Mouse (Mus musculus): Measurements from ENCODE around the gene Fgf8. TPM values are rescaled to one million over a fixed set of nuclear protein-coding genes. Genes with fewer than 3 reads are reported as not detected.
A peak's percentile ranks its signal among the peaks of the same experiment; 100 is the strongest.

Fgf8 gene
- polyA plus RNA-seq, 1 experiment from 2014 or later, result 0.37 TPM

DNA sequence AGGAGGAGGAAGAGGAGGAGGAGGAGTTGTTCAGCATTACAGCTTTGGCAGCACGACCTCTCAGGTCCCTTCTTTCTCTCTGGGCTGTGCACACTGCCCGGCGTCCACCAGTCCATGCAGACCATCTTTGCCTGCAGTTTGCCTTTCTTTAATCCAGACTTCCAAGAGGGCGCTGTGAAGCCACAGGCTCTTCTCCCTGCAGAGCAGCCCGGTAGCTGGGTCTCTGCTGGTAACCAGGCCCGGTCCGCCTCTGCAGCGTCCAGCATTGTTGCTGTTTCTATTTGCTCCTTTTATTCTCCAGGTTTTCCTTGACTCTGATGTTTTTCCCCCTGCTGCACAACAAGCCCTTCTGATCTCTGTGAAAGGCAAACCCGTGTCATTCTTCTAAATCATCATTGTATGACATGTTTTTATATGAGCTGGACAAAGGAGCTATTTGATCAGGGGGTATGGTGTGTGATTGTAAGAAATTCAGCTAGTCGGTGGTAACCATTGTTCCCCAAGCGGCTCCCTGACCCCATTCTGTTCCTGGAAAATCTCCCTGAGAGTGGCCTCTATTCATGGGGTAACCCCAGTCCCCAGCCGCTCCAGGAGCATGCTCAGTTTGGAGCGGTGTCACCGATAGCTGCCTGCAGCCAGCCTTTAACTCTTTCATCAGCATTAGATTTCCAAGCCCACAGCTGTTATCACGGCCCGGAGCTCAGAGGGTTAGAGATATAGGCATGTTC is 25.1 kb downstream of the Fgf8 start:
- WGBS, result 10% methylated on average over 16 of the region's 16 CpGs
- Histone ChIP-seq H3K27me3 (replicated peaks) (0 out of 2 replicates have a peak, but pooled peaks cover 3% of the 10 kb centered on the region), H3K4me2 (peak overlapping the region; percentile 67), H3K27ac (replicated peaks) (peak overlapping the region; percentile 26; the same call in 1 of the 2 replicates), H3K36me3 (no peaks in the 10 kb centered on the region), H3K4me3 (peak overlapping the region; percentile 38), H3K9me3 (no peaks in the 10 kb centered on the region), H3K9ac (peak overlapping the region; percentile 70), H3K4me1 (peaks cover 17% of the 10 kb centered on the region)
- no peak; the same call in 1 of the 2 replicates for ATAC-seq (ENCODE audit: extremely low read depth, insufficient number of reproducible peaks, low FRiP score, low TSS enrichment)

DNA sequence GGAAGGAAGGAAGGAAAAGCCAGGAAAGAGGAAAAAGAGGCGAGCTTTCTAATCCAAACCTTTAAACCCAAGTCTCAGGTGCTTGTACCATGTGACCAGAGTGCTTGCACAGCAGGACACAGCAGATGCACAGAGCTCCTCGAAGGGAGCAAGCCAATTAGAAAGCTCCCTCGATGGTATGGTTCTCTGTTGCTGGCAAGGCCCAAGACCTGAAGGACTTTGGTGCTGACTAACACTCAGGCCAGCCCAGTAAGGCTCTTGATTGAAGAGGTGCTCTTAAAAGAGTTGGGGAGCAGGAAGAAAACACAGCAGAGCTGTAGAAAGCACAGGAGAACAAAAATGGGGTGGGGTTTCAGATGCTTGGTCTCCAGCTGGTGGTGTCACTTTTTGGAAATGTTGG is 34.0 kb downstream of the Fgf8 start:
- no peak for ATAC-seq (ENCODE audit: extremely low read depth, insufficient number of reproducible peaks, low FRiP score, low TSS enrichment)

DNA sequence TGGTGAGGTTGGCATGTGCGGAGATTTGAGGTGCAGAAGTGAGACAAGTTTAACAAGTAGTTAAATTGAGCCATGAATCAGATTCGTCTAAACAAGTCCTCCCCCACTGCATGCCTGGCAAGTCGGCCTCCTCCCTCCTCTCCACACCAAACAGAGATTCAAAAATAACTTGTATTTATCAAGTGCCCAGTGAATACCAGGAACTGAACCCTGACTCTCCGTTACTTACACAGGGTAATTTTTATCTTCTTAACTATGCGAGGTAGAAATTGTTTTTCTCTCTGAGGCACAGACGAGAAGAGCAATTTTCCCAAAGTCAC is 46.5 kb downstream of the Fgf8 start:
- Histone ChIP-seq H3K9ac (peak overlapping the region; percentile 53), H3K36me3 (no peaks in the 10 kb centered on the region), H3K9me3 (0 out of 2 replicates have a peak, but pooled peaks cover 3% of the 10 kb centered on the region), H3K27ac (replicated peaks) (peak overlapping the region; percentile 65), H3K27me3 (replicated peaks) (no peaks in the 10 kb centered on the region), H3K4me2 (peak overlapping the region; percentile 56), H3K4me1 (peaks cover 21% of the 10 kb centered on the region), H3K4me3 (peak overlapping the region; percentile 15)
- no peak for ATAC-seq (ENCODE audit: extremely low read depth, insufficient number of reproducible peaks, low FRiP score, low TSS enrichment)
- 16% methylated on average over 6 of the region's 6 CpGs for WGBS

More for the DNA sequence above, 34.0 kb downstream of the Fgf8 start:
- Histone ChIP-seq H3K4me2 (no peak overlapping the region), H3K4me3 (no peak overlapping the region), H3K27me3 (replicated peaks) (0 out of 2 replicates have a peak, but pooled peaks cover 4% of the 10 kb centered on the region), H3K27ac (replicated peaks) (no peak overlapping the region), H3K36me3 (no peaks in the 10 kb centered on the region), H3K9ac (no peak overlapping the region), H3K9me3 (no peaks in the 10 kb centered on the region), H3K4me1 (peaks cover 5% of the 10 kb centered on the region; the same call in 1 of the 2 replicates)
- WGBS, result 64% methylated on average over 3 of the region's 3 CpGs

DNA sequence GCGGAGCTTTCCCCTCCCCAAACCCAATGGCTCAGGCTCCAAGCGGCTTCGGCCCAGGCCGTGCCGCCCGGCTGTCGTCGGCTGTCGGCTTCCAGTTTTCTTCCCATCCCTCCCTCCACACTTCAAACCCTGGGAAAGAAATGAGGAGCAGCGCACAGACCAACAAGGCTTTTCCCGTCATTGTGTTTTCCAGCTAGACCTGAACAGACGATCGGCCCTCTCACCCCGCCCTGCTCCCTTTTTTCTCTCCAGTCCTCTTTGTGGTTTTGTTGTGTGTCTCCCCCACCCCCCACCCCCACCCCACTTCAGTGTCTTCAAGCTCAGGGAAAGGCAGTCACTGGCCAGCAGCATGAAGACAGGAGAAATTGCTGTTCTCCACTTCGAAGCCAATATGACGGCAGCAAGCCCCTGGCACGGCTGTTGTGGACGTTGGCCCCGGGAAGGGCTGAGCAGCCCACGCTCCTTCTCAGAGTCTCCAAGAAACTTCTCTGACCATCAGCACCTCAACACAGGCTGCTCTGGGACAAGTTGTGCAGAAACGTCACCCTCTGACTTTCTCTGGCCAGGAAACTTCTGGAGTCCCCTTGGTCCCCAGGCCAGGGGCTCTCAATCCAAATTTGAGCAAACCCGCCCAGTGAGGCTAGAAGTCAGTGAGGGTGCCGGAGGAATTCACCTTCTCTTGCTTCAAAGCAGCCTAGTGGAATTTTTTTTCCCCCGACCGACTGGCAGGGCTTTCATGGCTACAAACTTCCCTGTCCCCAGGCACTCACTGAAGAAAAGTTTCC is 47.0 kb downstream of the Fgf8 start:
- H3K9ac ChIP-seq, result peak overlapping the region; percentile 53
- WGBS, result 36% methylated on average over 25 of the region's 25 CpGs

DNA sequence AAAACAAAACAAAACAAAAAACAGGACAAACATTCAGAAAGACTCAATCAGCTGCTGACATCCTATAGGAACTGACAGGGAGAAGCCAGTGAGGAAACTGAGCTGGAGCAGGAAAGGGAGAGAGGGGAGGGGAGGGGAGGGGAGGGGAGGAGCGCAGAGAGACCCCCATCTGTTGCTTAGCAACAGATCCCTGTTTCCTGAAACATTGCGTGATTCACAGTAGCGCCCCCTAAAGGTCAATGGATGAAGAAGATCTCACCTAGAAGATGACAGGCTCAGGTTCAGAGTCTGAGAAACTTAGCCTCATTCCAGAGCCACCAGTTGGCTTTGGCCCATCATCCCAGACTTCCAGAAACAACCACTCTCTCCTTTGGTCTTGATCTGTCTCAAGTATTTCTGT is 48.7 kb downstream of the Fgf8 start:
- 41% methylated on average over 3 of the region's 3 CpGs for WGBS
- H3K36me3 ChIP-seq, result no peaks in the 10 kb centered on the region
- H3K4me2 ChIP-seq, result no peak overlapping the region
- no peak overlapping the region for H3K9ac ChIP-seq
- H3K27ac ChIP-seq (replicated peaks), result no peak overlapping the region
- no peaks in the 10 kb centered on the region for H3K27me3 ChIP-seq (replicated peaks)
- peaks cover 21% of the 10 kb centered on the region for H3K4me1 ChIP-seq
- no peak for ATAC-seq (ENCODE audit: extremely low read depth, insufficient number of reproducible peaks, low FRiP score, low TSS enrichment)
- H3K4me3 ChIP-seq, result no peak overlapping the region
- 0 out of 2 replicates have a peak, but pooled peaks cover 3% of the 10 kb centered on the region for H3K9me3 ChIP-seq

More for the DNA sequence above, 47.0 kb downstream of the Fgf8 start:
- peak overlapping the region; percentile 65 for H3K27ac ChIP-seq (replicated peaks)
- peak overlapping the region; percentile 15 for H3K4me3 ChIP-seq
- peak overlapping the region; percentile 56 for H3K4me2 ChIP-seq
- no peaks in the 10 kb centered on the region for H3K36me3 ChIP-seq
- 0 out of 2 replicates have a peak, but pooled peaks cover 3% of the 10 kb centered on the region for H3K9me3 ChIP-seq
- no peak for ATAC-seq (ENCODE audit: extremely low read depth, insufficient number of reproducible peaks, low FRiP score, low TSS enrichment)
- H3K27me3 ChIP-seq (replicated peaks), result no peaks in the 10 kb centered on the region
- peaks cover 21% of the 10 kb centered on the region for H3K4me1 ChIP-seq

DNA sequence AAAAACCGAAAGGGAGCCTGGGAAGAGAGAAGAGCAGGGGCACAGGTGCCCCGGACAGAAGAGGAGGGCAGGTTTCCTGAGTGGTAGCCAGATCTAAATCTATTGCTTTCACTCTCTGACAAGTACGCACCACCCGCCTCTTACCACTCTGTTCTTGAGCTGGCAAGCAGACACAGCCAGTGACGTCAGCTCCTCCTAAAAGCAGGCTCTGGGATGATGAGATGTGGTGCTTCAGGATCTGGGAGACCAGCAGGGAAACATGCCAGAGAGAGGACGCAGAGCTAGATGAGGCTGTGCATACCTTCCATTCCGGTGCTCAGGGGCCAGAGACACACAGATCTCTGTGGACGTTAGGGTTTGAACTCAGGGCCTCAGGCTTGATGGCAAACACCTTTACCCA is 50.5 kb downstream of the Fgf8 start:
- H3K4me3 ChIP-seq, result no peak overlapping the region
- H3K4me1 ChIP-seq, result peaks cover 19% of the 10 kb centered on the region
- no peaks in the 10 kb centered on the region for H3K36me3 ChIP-seq
- H3K27ac ChIP-seq (replicated peaks), result no peak overlapping the region
- no peak overlapping the region for H3K4me2 ChIP-seq
- no peak overlapping the region for H3K9ac ChIP-seq
- no peaks in the 10 kb centered on the region for H3K9me3 ChIP-seq
- no peak for ATAC-seq (ENCODE audit: extremely low read depth, insufficient number of reproducible peaks, low FRiP score, low TSS enrichment)
- H3K27me3 ChIP-seq (replicated peaks), result no peaks in the 10 kb centered on the region
- WGBS, result 73% methylated on average over 8 of the region's 8 CpGs

DNA sequence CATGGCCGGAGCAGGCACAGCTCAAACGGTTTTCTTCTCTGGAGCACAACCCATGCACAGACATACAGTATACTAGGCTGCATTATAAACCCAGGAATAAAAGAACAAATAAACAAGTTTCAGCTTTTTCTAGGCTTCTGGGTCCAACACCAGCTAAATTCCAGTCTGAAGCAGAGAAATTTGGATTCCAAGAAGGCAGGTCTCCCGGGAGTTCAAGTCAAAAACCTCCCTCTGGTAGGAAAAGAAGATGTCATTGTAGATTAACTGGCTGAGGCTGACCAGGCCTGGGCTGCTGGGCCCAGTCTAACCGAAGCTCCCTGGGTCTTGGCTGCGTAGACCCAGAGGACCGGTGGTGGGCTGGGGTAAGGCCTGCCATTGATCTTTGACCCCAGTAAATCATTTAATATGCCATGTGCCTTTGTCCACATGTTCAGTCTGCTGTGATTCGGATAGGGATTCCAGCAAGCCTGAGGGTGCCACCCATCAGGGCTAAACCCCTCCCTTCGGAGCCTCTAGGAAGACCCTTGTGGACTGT is 51.6 kb downstream of the Fgf8 start:
- ATAC-seq (ENCODE audit: extremely low read depth, insufficient number of reproducible peaks, low FRiP score, low TSS enrichment), result no peak
- Histone ChIP-seq H3K9ac (no peak overlapping the region), H3K9me3 (no peaks in the 10 kb centered on the region), H3K4me1 (peaks cover 12% of the 10 kb centered on the region), H3K4me3 (no peak overlapping the region), H3K27ac (replicated peaks) (no peak overlapping the region), H3K27me3 (replicated peaks) (no peaks in the 10 kb centered on the region; the same call in 1 of the 2 replicates), H3K4me2 (no peak overlapping the region), H3K36me3 (no peaks in the 10 kb centered on the region)
- WGBS, result 78% methylated on average over 8 of the region's 8 CpGs

DNA sequence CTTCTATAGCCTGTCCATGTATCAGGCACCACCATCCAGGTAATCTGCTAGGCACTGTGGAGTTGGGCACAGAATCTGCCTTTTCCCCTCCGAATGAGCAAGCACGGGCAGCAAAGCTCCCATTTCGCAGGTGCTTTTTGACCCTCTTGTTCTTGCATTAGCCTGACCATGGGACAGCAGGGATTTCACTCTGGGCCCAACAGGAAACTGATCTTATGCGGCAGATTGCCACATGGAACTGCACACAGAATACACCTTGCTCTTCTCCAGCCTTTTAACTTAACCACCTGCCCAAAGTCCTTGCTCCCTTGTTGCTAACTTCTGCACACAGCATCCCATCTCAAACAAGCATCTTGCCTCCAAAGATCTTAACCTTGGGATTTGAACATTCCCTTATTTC is 55.7 kb downstream of the Fgf8 start:
- Histone ChIP-seq H3K4me1 (no peaks in the 10 kb centered on the region), H3K9ac (no peak overlapping the region), H3K4me3 (no peak overlapping the region), H3K36me3 (no peaks in the 10 kb centered on the region), H3K27ac (replicated peaks) (no peak overlapping the region), H3K27me3 (replicated peaks) (peaks cover 5% of the 10 kb centered on the region; the same call in 1 of the 2 replicates), H3K4me2 (no peak overlapping the region), H3K9me3 (no peaks in the 10 kb centered on the region)
- ATAC-seq (ENCODE audit: extremely low read depth, insufficient number of reproducible peaks, low FRiP score, low TSS enrichment), result no peak
- 60% methylated on average over 4 of the region's 4 CpGs for WGBS

Other genes starting within 250 kb of the Fgf8 start
- 13.2 and 15.6 TPM in 2 replicates for gene Poll, start 182.4 kb downstream of the Fgf8 start, polyA plus RNA-seq (2015; fragmentation: Nextera tagmentation; extraction: Ambion mirVana)
- 27.7 and 31.1 TPM in 2 replicates for gene Gm17018, start 182.3 kb downstream of the Fgf8 start, polyA plus RNA-seq (2015; fragmentation: Nextera tagmentation; extraction: Ambion mirVana)
- 3.3 and 3.8 TPM in 2 replicates for gene Fbxw4, start 82.6 kb downstream of the Fgf8 start, polyA plus RNA-seq (2015; fragmentation: Nextera tagmentation; extraction: Ambion mirVana)
- 9.9 and 11.2 TPM in 2 replicates for gene Npm3, start 6.7 kb upstream of the Fgf8 start, polyA plus RNA-seq (2015; fragmentation: Nextera tagmentation; extraction: Ambion mirVana)
- 32.6 and 33.4 TPM in 2 replicates for gene Mgea5, start 40.9 kb upstream of the Fgf8 start, polyA plus RNA-seq (2015; fragmentation: Nextera tagmentation; extraction: Ambion mirVana)
- 0.66 and 0.76 TPM in 2 replicates for gene Kcnip2, start 73.1 kb upstream of the Fgf8 start, polyA plus RNA-seq (2015; fragmentation: Nextera tagmentation; extraction: Ambion mirVana)

Measured in heart, embryonic 13.5 days (tissue).